Mouse (Mus musculus): ENCODE measurements around the gene Lgals4.

DNA sequence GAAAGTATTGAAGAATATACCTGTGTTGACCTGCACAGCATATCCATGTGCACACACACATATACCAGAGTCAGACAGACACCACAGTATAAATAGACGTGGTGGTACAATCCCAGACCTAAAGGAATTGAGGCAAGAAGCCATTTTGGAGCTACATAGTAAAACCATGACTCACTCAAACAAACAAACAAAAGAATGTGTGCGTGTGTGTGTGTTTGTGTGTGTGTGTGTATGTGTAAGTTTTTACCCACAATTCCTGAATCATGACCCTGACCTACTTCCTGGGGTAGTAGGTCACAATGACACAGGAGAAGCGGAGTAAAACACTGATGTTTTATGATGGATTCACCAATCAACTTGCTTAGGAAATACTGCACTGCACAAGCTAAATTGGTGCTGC, 32.2 kb upstream of the Lgals4 start:
- TF ChIP-seq CTCF (IDR thresholded peaks at IDR 0.05; ENCODE audit: control insufficient read depth, insufficient read depth, insufficient read length) (no peak), MAX (IDR thresholded peaks at IDR 0.05) (no peak), USF1 (IDR thresholded peaks at IDR 0.05; ENCODE audit: low read depth) (no peak), CEBPB (IDR thresholded peaks at IDR 0.05; ENCODE audit: low read depth) (no peak), MYOG (IDR thresholded peaks at IDR 0.05; ENCODE audit: control insufficient read depth, extremely low read depth, insufficient read length) (no peak)
